In genomic region chr11:113807086-113807485, GRCm38 (mm10) we compare ENCODE assay signal across 8 mouse cellular contexts. TPM values are rescaled to one million over a fixed set of nuclear protein-coding genes. Genes with fewer than 3 reads are reported as not detected.
A peak's percentile ranks its signal among the peaks of the same experiment; 100 is the strongest.
DNase-seq lines count a peak whose midpoint lies in the region; ATAC-seq and TF ChIP-seq lines count a peak whose summit lies in the region.
"Had no signal": no experiment of that assay in that cellular context is flagged by ENCODE, and none has a peak within 500 bp of the region (broad histone marks: within the 10 kb centered on the region; RNA-seq: fewer than 3 reads in every experiment).

No protein-coding gene starts in this region.

- peak; percentile 58 for DNase-seq in adrenal gland, postnatal 10 days
- peak; percentile 70 for DNase-seq in embryo, embryonic 10 days (ENCODE audit: low spot score)
- peak; percentile 80 to 88 for DNase-seq in lung, adult 18-20 months
- DNase-seq in stomach, postnatal 0 days (ENCODE audit: low spot score), result no peak
- DNase-seq in layer of hippocampus, postnatal 25 days (ENCODE audit: extremely low spot score in 1 of 2, low spot score in 1 of 2), result no peak
- DNase-seq in layer of hippocampus, postnatal 36 days, result no peak

- peak overlapping the region; percentile 23 for H3K27ac ChIP-seq in intestine, embryonic 16.5 days (ENCODE audit: low read length)
- no peak overlapping the region for H3K27ac ChIP-seq in stomach, postnatal 0 days (replicated peaks)

- TF ChIP-seq CTCF in stomach, postnatal 0 days (IDR thresholded peaks at IDR 0.05; ENCODE audit: low read depth), result no peak

- no peaks in the 10 kb centered on the region for H3K9me3 ChIP-seq in intestine, embryonic 16.5 days (ENCODE audit: control insufficient read depth, low read length)
- no peaks in the 10 kb centered on the region for H3K9me3 ChIP-seq in stomach, postnatal 0 days (ENCODE audit: control insufficient read depth, low read length)

- 0 out of 2 replicates have a peak overlapping the region, but pooled peaks have one; percentile 16 for H3K9ac ChIP-seq in intestine, embryonic 16.5 days (ENCODE audit: low read depth, low read length)
- H3K9ac ChIP-seq in stomach, postnatal 0 days (ENCODE audit: low read length), result no peak overlapping the region

- peaks cover 32% of the 10 kb centered on the region for H3K4me1 ChIP-seq in intestine, embryonic 16.5 days (ENCODE audit: control insufficient read depth, insufficient read depth, low read length)
- H3K4me1 ChIP-seq in stomach, postnatal 0 days (replicated peaks; ENCODE audit: control insufficient read depth, insufficient read depth), result no peaks in the 10 kb centered on the region; the same call in 1 of the 2 replicates

- no peaks in the 10 kb centered on the region for H3K27me3 ChIP-seq in intestine, embryonic 16.5 days (replicated peaks; ENCODE audit: control insufficient read depth, insufficient read depth, low read length)
- H3K27me3 ChIP-seq in stomach, postnatal 0 days (ENCODE audit: control insufficient read depth, insufficient read depth, low read length), result no peaks in the 10 kb centered on the region

- WGBS in intestine, embryonic 16.5 days, result 39% methylated on average over 9 of the region's 9 CpGs
- 47% methylated on average over 9 of the region's 9 CpGs for WGBS in stomach, postnatal 0 days

- no peak for ATAC-seq in intestine, embryonic 16.5 days
- 0 out of 2 replicates have a peak, but pooled peaks have one; percentile 7 for ATAC-seq in stomach, postnatal 0 days (ENCODE audit: low FRiP score, low TSS enrichment)

- no peaks in the 10 kb centered on the region; the same call in 1 of the 2 replicates for H3K36me3 ChIP-seq in intestine, embryonic 16.5 days (ENCODE audit: control insufficient read depth, insufficient read depth, low read length)
- no peaks in the 10 kb centered on the region for H3K36me3 ChIP-seq in stomach, postnatal 0 days (ENCODE audit: control insufficient read depth, insufficient read depth, low read length)

- no peak overlapping the region for H3K4me2 ChIP-seq in intestine, embryonic 16.5 days (ENCODE audit: low read depth, low read length)
- H3K4me2 ChIP-seq in stomach, postnatal 0 days (replicated peaks; ENCODE audit: low read depth), result no peak overlapping the region

- no peak overlapping the region for H3K4me3 ChIP-seq in intestine, embryonic 16.5 days (ENCODE audit: low read length)
- no peak overlapping the region for H3K4me3 ChIP-seq in stomach, postnatal 0 days (ENCODE audit: low read depth, low read length)
- H3K4me3 ChIP-seq: erythroblast, embryonic 14.5 days had no signal

- peak; percentile 43 for TF ChIP-seq EP300 in stomach, postnatal 0 days (optimal IDR thresholded peaks at IDR 0.05)

RNA-seq across cellular contexts. Expression of gene Cdc42ep4, which starts 55.4 kb away (rescaled TPM):
- 10 to 100 TPM; 60.1 to 72.8 TPM for total RNA-seq in adrenal gland, postnatal 10 days (2021)
- polyA plus RNA-seq in intestine, embryonic 16.5 days (2015; fragmentation: Nextera tagmentation; extraction: Ambion mirVana), result 59.0 and 60.3 TPM in 2 replicates
- polyA plus RNA-seq in stomach, postnatal 0 days (2015; fragmentation: Nextera tagmentation; extraction: Ambion mirVana), result 28.9 and 30.6 TPM in 2 replicates
- total RNA-seq in layer of hippocampus, postnatal 25 days (2021), result 10 to 100 TPM; 41.4 to 41.8 TPM
- 10 to 100 TPM; 34.5 to 38.0 TPM for total RNA-seq in layer of hippocampus, postnatal 36 days (2021)

Comparison
In these comparisons a context has a peak if more than half of its experiments do, and no peak if none do; other contexts are left out.
1. DNase-seq: peak in adrenal gland, postnatal 10 days (single experiment), embryo, embryonic 10 days (single experiment) and lung, adult 18-20 months (2 of 2); none in stomach, postnatal 0 days (single experiment), layer of hippocampus, postnatal 25 days (0 of 2) and layer of hippocampus, postnatal 36 days (0 of 2).